Mouse (Mus musculus): ENCODE results near the gene Hapln1.

GRCm38 (mm10) chr13:89634137-89634683 is 94.6 kb downstream of the Hapln1 start:
- TF ChIP-seq CTCF (IDR thresholded peaks at IDR 0.05; ENCODE audit: low read depth) (peak; percentile 81), EP300 (IDR thresholded peaks at IDR 0.05; ENCODE audit: low read depth) (no peak)
